Mouse (Mus musculus) adrenal gland, postnatal 4 days (tissue): ENCODE data around the gene Gm8922. TPM values are rescaled to one million over a fixed set of nuclear protein-coding genes. Genes with fewer than 3 reads are reported as not detected.
"Not testable (repeated sequence)": the region's sequence is repeated elsewhere in the genome, so short reads cannot be mapped to it uniquely, and the experiment has no call there.

Experiments
- DNase-seq, 2 experiments: peaks; one replicate each; pipeline ENCODE4 v3.0.0; 2021 to 2022; ENCODE audit warnings: low spot score in 2 of 2, mixed read lengths in 2 of 2
- long read RNA-seq, 2 experiments: library from polyadenylated mRNA; stranded (forward); transcript quantifications; one replicate each; pipeline ENCODE4 v2.0.0; 2021
- total RNA-seq, 2 experiments: library from RNA; stranded (reverse); gene quantifications; 2 replicates each; pipeline ENCODE4 v1.2.3; 2021

Gm8922 gene
- not detected for total RNA-seq
- long read RNA-seq, experiment 1, result 0 reads
- long read RNA-seq, experiment 2, result 0 reads

DNA sequence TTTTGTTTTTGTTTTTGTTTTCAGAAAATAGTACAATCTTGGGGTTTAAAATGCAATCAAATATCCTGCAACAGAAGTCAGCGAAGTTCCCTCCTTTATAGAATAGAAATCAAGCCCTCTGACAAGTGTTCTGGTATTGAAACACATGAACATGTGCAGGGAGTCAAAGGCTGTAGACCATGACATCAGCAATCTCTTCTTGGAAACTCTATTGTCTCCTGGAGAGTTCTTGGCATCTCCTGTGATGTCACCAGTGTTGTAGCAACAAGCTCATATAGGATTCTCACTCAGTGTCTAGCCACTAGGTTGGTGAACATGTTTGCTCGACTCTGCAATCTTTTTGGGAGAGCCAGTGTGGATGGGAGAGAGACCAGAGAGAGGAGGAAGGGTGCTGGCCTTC is at the start of gene Gm8922:
TSS of gene Gm8922 (plus strand) at position 301 of the 400 bp plus-strand sequence.
- not testable (repeated sequence) for DNase-seq

Other genes with a start within 250 kb of the Gm8922 start
- gene Gm8906, start 179.3 kb upstream of the Gm8922 start, total RNA-seq, result not detected
- not detected for gene Gm6460, start 87.0 kb upstream of the Gm8922 start, total RNA-seq
- not detected for gene Gm8926, start 88.6 kb downstream of the Gm8922 start, total RNA-seq
- not detected for gene Gm6465, start 163.6 kb downstream of the Gm8922 start, total RNA-seq
- not detected for gene 4933402N22Rik, start 236.1 kb downstream of the Gm8922 start, total RNA-seq